Mouse (Mus musculus) lung, postnatal 4 days (tissue): Measurements from ENCODE around the gene Ppox.
"Not testable (repeated sequence)": the region's sequence is repeated elsewhere in the genome, so short reads cannot be mapped to it uniquely, and the experiment has no call there.

Experiments used
- DNase-seq, 2 experiments: peaks; one replicate each; pipeline ENCODE4 v3.0.0; 2021

The Ppox gene

GRCm38 (mm10) chr1:171280916-171281527 is at the start of gene Ppox:
Gene Ppox, minus strand, starts transcription at chr1:171281186.
- DNase-seq = peak; percentile 92 to 94

GRCm38 (mm10) chr1:171330216-171330560 is 49.2 kb upstream of the Ppox start:
- no peak for DNase-seq

DNA sequence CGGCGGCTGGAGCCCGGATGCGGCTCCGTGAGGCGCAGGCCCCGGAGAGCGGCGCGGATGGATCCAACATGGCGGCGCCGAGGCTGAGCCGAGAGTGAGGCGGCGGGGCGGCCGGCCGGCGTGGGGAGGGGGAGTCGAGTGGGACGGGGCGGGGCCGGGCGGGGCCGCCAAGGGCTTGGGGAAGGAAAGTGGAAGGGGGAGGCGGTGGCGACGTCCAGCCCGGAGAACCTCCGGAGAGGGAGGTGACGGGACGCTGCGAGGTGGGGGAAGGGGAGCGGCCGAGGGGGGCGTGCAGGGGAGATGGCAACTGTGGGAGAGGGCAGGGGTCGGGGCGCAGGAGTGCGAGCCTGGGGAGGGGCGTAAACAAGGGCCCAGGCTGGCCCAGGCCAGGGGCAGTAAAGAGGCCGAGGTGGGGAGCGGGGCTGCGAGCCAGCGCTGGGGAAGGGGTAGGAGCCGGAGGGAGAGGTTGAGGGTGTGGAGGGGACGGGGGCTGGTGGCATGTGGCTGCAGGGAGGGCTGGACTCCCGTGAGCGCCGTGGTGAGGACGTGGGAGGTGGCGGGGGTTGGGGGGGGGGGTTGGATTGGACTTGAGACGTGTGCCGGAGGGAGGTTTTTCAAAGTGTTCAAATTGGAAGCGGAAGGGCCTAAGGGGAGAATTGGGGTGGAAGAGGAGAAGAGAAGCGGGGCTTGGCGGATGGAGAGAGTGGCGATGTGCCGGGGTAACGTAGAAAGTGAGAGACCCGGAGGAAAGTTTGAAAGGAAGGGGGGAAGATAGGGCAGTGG is 48.6 kb upstream of the Ppox start:
- DNase-seq = no peak

- DNase-seq = peak; percentile 93 to 97
These were observed 48.0 kb upstream of the Ppox start, which contains the start of gene Dedd for GRCm38 (mm10) chr1:171328839-171329432. Gene Dedd, plus strand, starts transcription at chr1:171329145.

GRCm38 (mm10) chr1:171328244-171328643 is 47.3 kb upstream of the Ppox start:
- peak in 1 of 2 experiments; percentile 16 for DNase-seq

- DNase-seq = not testable (repeated sequence)
These were observed 45.6 kb upstream of the Ppox start for GRCm38 (mm10) chr1:171326588-171326987.

DNA sequence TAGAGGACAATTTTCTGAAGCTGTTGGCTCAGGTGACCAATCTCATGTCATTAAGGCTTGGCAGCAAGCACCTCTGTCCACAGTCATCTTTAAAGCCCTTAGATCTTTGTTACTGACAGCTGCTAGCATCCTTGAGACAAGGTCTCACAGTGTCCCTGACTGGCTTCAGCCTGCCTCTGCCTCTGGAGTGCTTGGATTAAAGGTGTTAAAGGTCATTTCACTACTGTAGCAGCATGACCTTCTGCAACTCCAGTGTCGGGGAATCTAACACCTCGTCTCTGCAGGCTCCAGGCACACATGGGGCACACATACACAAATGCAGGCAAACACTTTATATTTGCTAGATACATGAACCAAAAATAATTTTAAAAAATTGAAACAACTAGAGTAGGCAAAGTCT is 44.6 kb upstream of the Ppox start:
- no peak for DNase-seq

DNA sequence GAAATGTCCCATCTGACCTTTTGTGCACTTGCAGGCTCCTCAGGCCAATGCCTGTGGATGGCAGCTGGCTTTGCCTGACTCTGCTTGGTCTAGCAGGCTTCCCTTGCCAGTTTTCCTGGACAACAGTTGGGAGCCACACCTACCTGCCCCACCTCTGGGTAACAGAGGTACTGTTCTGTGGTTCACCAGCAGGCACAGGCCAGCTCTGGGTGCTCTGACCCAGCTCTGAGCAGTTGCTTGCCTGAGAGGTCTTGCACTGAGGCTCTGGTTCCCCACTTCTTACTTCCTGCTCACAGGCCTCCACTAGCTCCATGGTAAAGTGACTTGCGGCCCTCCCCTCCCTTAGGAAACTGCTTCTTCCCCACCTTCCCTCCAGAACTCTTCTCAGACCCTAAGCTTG is 41.0 kb upstream of the Ppox start:
- no peak for DNase-seq

DNA sequence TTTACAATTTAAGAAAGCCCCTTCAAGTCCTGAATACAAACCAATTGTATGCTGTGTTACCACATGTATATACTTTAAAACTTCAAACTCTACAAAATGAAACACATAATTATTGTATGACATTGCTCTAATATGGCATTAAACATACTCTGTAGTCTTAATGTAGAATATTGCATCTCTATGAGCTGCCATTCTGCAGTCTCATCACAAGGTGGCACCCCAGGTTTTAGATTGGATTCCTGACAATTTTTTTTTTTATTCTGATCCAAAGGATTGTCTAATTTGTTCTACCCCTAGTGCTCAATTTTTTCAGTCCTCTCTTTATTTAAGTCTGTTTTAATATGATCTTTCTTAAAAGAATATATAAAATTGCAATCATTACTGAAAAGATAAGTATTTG is 40.4 kb upstream of the Ppox start:
- DNase-seq = peak in 1 of 2 experiments; percentile 46

DNA sequence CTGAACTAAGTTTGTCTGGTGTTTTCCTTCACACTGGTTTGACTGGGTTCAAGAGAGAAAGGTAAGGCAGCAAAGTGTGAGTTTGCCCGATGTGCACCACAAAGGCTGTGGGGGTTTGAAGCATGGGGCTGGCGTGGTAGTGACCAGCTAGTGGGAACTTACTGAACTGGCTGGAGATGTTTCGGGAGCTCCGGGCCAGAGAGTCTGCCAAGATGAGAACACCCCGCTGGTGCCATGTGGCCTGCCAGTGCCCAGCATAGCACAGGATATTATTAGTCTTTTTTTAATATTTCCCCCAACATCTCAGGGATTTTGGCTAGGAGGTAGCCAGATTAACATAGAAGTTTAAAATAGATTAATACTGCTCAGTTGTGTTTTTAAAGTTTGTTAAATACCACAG is 39.2 kb upstream of the Ppox start:
- no peak for DNase-seq

DNA sequence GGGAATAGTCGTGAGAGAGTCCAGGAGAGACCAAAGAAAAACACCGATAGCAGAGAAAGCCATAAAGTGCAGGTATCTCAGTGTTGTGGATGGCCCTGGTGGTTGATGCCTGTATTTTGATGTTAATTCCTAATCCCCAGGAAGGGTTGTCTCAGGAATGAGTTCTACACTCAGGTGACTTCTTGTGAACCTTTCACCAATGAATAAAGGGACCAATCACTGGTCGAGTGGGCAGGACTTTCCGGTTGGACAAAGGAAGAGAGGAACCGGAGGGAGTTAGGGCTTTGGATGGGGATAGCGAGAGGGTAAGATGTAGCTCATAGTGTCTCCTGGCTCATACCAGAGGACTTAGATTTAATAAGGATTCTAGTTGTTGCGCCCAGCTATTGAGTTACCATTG is 38.8 kb upstream of the Ppox start:
- DNase-seq = no peak

- no peak for DNase-seq
These were observed 28.3 kb upstream of the Ppox start for GRCm38 (mm10) chr1:171309321-171309720.

- not testable (repeated sequence) for DNase-seq
These were observed 25.2 kb upstream of the Ppox start for GRCm38 (mm10) chr1:171306157-171306556.

DNA sequence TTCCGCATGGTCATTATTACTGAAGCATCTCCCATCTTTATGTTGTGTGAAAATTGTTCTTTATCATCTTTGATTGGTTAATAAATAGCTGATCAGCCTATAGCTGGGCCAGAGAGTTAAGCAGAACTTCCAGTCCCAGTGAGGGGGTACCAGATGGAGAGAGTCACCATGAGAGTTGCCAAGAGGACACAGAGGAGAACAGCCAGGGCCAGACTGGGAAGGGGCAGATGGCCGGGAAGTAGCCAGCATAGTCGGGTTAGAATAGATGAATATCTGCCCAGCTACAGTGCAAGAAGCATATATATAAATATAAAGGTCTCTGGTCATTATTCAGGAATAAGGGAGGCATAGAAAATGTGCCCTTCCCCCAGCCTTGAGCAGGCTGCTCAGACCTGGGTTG is 17.2 kb upstream of the Ppox start:
- DNase-seq = no peak

DNA sequence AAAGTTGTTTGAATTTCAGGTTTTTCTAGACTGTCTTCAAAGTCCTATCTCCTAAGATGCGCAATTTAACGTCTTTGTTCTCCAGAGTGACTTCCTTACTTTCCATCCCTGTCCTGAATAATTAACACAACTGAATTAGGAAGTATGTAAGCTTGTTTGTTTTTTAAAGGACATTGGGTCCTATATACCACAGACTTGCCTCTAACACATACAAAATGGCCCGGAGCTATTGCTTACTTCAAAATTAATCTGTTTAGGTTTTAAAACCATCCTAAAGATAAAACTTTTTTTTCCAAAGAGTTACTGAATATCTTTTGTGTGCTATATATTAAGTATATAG is 14.0 kb upstream of the Ppox start:
- no peak for DNase-seq

DNA sequence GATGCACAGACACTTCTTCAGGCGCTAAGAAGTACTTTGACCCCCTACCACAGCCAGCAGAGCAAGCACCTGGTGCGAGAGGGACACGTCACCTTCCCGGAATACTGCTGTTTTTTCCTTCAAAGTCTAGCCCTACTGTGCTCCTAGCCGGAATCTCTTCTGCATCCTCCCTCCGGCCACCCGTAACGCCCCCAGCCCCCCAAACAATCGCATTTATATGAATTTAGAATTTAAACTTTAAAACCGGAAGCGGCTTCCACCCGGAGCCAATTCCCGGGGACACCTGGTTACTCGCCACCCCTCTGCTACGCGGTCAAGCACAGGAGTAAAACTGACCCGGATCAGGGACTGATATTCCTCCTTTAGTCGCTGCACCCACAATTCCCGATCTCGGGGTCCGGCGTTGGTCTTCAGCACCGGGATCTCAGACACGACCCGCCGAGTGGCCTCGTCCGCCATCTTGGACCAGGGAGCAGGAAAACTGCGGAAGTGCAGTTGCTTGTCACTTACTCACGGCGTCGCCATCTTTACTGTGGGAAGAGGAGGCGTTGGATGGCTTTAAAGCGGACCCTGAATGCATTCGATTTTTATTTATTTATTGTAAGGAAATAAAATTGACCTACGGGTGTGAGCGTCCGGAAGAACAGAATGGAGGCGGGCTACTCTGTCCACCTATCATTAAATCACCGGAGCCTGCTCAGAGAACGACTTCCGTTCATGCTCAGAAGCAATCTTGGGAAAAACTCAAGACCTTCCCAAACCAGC is 13.5 kb upstream of the Ppox start, which contains the start of gene Ufc1:
Gene Ufc1, minus strand, starts transcription at position 727 of the 765 bp plus-strand sequence.
- DNase-seq = peak; percentile 89 to 90

DNA sequence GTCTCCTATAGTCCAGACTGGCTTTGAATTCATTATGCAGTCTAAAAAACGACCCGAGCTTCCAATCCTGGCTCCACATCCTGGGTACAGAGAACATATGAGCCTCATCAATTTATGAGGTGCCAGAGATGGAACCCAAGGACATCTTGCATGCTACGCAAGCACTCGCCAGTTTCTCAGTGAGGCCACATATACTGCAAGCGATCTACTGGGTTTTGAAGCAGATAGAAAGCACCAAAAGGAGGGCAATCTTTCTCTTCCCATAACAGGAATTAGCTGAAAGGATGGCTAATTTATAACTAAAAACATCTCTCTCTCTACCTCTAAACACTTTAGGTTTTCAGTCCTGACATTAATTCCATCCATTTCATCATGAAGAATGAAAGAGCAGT is 12.9 kb upstream of the Ppox start:
- DNase-seq = no peak

GRCm38 (mm10) chr1:171293351-171293750 is 12.4 kb upstream of the Ppox start:
- no peak for DNase-seq

DNA sequence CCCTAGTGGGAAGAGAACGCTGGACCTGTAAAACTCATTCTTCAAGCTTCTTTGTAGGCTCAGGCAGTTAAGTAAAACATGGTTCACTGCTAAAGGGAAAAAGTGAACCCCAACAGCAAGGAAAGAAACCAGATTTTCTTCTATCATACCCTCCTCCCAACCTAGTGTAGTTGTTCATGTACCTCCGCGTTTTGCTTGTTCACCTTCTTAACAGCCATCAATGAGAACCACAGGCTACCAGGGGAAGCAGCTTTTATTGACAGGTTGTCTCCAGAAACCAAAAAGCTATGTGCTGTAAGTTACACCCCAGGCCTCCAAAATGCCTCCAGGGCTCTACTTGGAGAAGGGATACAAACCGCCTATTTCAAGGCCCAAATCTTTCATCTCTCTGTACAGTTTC is 7.3 kb upstream of the Ppox start:
- DNase-seq = no peak

DNA sequence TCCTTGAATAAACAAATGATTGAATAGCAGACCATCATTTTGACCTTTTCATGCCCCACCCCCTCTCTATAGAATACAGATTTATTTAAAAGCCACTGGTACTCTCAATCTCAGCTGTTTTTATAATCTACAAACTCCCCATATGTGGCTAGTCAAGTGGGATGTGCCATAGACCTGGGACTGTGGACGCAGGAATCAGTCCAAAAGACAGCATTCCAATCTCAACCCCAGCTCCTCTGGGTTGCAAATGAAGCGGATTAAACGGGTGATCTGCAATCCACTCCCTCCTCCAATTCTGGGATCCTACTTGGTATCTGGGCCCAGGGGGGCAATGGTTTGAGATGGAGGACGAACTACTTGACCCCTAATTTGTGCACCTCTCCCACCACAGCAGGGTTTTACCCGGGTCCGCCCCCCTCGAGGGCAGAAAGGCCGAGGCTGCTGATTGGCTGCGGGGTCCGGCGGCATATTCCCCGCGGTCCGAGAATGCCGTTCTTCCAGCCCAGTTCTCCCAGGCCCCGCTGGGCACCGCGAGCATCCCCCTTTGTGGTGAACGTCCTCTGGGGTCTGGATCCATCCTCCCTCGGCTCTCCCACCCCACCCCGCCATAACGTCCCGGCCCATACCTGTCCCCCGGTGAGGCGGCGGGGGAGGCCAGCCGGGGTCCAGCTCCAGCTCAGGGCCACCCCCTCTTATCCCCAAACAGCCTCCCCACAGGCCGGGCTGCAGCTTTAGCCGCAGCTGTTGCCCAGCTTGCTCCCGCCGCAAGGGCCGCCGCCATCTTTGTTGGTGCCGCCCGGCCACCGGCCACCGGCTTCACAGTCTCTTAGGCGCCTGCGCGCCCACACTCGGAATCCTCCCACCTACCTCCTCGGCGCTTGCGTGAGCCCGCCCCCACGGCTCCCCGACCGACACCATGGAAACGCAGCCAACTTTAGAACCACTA is 6.4 kb upstream of the Ppox start, which contains the start of gene Usp21:
Gene Usp21, minus strand, starts transcription at position 856 of the 946 bp plus-strand sequence.
- peak; percentile 96 for DNase-seq

DNA sequence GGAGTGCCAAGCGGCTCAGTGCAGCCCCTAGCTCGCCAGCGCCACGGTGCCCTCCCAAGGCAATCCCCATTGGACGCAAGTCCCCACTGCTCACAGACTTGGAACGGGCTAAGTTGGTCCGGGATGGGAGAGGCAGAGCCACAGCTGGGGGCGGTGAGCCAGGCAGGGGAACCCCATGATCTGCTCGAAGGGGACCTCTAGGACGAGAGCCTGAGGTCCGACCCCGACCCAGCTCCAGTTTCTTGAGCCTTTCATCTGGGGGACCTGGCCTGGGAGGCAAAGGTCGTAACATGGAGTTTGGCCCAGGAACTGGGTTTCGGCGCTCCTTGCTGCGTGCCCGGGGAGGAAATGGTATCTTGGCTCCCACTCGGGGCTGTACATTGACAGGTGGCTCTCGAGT is 5.5 kb upstream of the Ppox start:
- peak in 1 of 2 experiments; percentile 24 for DNase-seq
